Mouse (Mus musculus): ENCODE data around the gene Acot5. TPM values are rescaled to one million over a fixed set of nuclear protein-coding genes. Genes with fewer than 3 reads are reported as not detected.

Acot5 gene
- polyA plus RNA-seq, 1 experiment from 2014 or later, result not detected

Other genes starting within 250 kb of the Acot5 start
- 38.7 and 40.2 TPM in 2 replicates for gene Numb, start 147.4 kb upstream of the Acot5 start, polyA plus RNA-seq (2016; fragmentation: Nextera tagmentation; extraction: Ambion mirVana)
- gene Riox1, start 118.7 kb upstream of the Acot5 start, polyA plus RNA-seq (2016; fragmentation: Nextera tagmentation; extraction: Ambion mirVana), result 19.6 and 22.6 TPM in 2 replicates
- not detected in 2 replicates for gene Heatr4, start 84.5 kb upstream of the Acot5 start, polyA plus RNA-seq (2016; fragmentation: Nextera tagmentation; extraction: Ambion mirVana)
- gene Acot2, start 81.5 kb upstream of the Acot5 start, polyA plus RNA-seq (2016; fragmentation: Nextera tagmentation; extraction: Ambion mirVana), result 19.3 and 20.8 TPM in 2 replicates
- 37.2 and 39.7 TPM in 2 replicates for gene Acot1, start 59.8 kb upstream of the Acot5 start, polyA plus RNA-seq (2016; fragmentation: Nextera tagmentation; extraction: Ambion mirVana)
- gene Acot4, start 30.9 kb upstream of the Acot5 start, polyA plus RNA-seq (2016; fragmentation: Nextera tagmentation; extraction: Ambion mirVana), result 0.36 and 0.75 TPM in 2 replicates
- not detected in 2 replicates for gene Gm49366, start 30.4 kb upstream of the Acot5 start, polyA plus RNA-seq (2016; fragmentation: Nextera tagmentation; extraction: Ambion mirVana)
- 0.38 and 0.49 TPM in 2 replicates for gene Acot3, start 17.2 kb upstream of the Acot5 start, polyA plus RNA-seq (2016; fragmentation: Nextera tagmentation; extraction: Ambion mirVana)
- gene Acot6, start 31.3 kb downstream of the Acot5 start, polyA plus RNA-seq (2016; fragmentation: Nextera tagmentation; extraction: Ambion mirVana), result 1.2 and 1.3 TPM in 2 replicates
- gene Dnal1, start 45.0 kb downstream of the Acot5 start, polyA plus RNA-seq (2016; fragmentation: Nextera tagmentation; extraction: Ambion mirVana), result 7.5 and 8.8 TPM in 2 replicates
- 1.4 and 1.5 TPM in 2 replicates for gene Pnma1, start 79.2 kb downstream of the Acot5 start, polyA plus RNA-seq (2016; fragmentation: Nextera tagmentation; extraction: Ambion mirVana)
- 7.9 and 9.0 TPM in 2 replicates for gene Elmsan1, start 149.6 kb downstream of the Acot5 start, polyA plus RNA-seq (2016; fragmentation: Nextera tagmentation; extraction: Ambion mirVana)
- gene Ptgr2, start 215.9 kb downstream of the Acot5 start, polyA plus RNA-seq (2016; fragmentation: Nextera tagmentation; extraction: Ambion mirVana), result 12.5 and 13.0 TPM in 2 replicates
- gene Zfp410, start 247.5 kb downstream of the Acot5 start, polyA plus RNA-seq (2016; fragmentation: Nextera tagmentation; extraction: Ambion mirVana), result 97.4 and 100 TPM in 2 replicates